Mouse (Mus musculus) limb, embryonic 15.5 days (tissue): ENCODE results near the gene Emg1. TPM values are rescaled to one million over a fixed set of nuclear protein-coding genes. Genes with fewer than 3 reads are reported as not detected.
A peak's percentile ranks its signal among the peaks of the same experiment; 100 is the strongest.

ENCODE experiments used
- ATAC-seq: fragments of 200-750 bp; cut with Nextera tagmentation; 2 replicates; pipeline ENCODE4 v1.8.0; 2017; ENCODE audit warnings: low read depth, moderate TSS enrichment; ENCODE audit not compliant: insufficient number of reproducible peaks, low FRiP score, low TSS enrichment
- H3K27ac ChIP-seq: fragments of 300-500 bp; sonication (generic); 2 replicates; pipeline ENCODE4 v1.5.1; 2015; ENCODE audit warnings: moderate library complexity, mild to moderate bottlenecking, inconsistent platforms
- H3K27me3 ChIP-seq: fragments of 300-500 bp; sonication (generic); 2 replicates; pipeline ENCODE4 v1.6.1; 2015; ENCODE audit warnings: inconsistent platforms
- H3K36me3 ChIP-seq: fragments of 300-500 bp; sonication (generic); 2 replicates; pipeline ENCODE4 v1.6.1; 2015; ENCODE audit warnings: inconsistent platforms
- H3K4me1 ChIP-seq: fragments of 300-500 bp; sonication (generic); 2 replicates; pipeline ENCODE4 v1.6.1; 2015; ENCODE audit warnings: inconsistent platforms
- H3K4me2 ChIP-seq: fragments of 300-500 bp; sonication (generic); 2 replicates; pipeline ENCODE4 v1.6.1; 2015; ENCODE audit warnings: mild to moderate bottlenecking, inconsistent platforms
- H3K4me3 ChIP-seq: fragments of 300-500 bp; sonication (generic); 2 replicates; pipeline ENCODE4 v1.5.1; 2015; ENCODE audit warnings: mild to moderate bottlenecking, inconsistent platforms
- H3K9ac ChIP-seq: fragments of 300-500 bp; sonication (generic); 2 replicates; pipeline ENCODE4 v1.6.1; 2015; ENCODE audit warnings: inconsistent platforms
- H3K9me3 ChIP-seq: fragments of 300-500 bp; sonication (generic); 2 replicates; pipeline ENCODE4 v1.6.1; 2016; ENCODE audit warnings: inconsistent platforms
- WGBS: fragments of 180-500 bp; shearing (Covaris S2); methylation state at CpG from one replicate; pipeline ENCODE4 v1.1.7; 2015; 5-methylcytosine and 5-hydroxymethylcytosine counted together
- polyA plus RNA-seq: library from polyadenylated mRNA; unstranded; fragments of >200 nt; fragmentation: Nextera tagmentation; extraction: Ambion mirVana; gene quantifications from 2 replicates; pipeline ENCODE4 v1.2.1, GENCODE M21; 2015

Emg1 gene
- polyA plus RNA-seq, 1 experiment from 2014 or later, result 164 TPM

DNA sequence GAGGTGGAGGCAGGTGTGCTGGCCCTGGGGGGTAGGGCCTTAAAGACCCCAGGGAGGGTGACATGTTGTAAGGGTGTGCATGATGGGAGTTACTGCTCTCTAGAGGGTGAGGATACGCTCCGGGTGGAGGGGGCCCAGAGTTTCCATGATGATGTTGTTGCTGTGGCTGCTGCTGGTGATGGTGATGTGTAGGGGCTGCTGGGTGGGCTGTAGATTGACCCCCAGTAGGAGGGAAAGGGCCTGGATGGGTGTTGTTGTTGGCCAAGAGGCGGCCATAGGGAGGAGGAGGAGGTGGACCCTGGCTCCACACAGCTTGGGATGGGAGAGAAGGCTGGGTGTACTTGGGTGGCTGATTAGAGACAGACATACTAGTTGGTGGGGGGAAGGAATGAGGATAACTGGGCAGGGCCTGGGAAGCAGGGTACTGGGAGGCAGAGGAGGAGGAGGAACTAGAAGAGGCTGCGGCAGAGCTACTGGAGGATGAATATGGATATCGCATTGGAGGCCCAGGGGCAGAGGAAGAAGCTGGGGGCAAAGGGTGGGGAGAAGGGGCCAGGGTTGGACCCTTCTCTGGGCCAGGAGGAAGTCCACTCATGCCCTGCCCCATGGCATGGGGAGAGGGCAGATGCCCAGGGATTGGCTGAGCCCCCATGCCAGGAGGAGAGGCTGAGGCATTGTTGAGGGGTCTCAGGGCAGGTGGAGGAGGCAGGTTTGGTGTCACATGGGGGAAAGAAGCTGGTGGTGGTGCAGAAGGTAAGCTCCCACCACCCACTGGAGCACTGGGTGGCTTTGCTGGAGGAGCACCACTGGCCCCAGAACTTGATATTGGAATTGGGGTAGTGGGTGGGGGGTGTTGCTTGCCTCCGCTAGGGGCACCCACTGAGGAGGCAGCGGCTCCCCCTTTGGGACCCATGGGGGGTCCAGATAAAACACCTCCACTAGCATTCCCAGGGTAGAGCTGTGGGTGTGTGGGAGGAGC is 35.0 kb upstream of the Emg1 start:
- Histone ChIP-seq H3K4me2 (peak overlapping the region; percentile 94), H3K9me3 (no peaks in the 10 kb centered on the region), H3K27me3 (no peaks in the 10 kb centered on the region), H3K36me3 (peaks cover 65% of the 10 kb centered on the region), H3K4me1 (peaks cover 31% of the 10 kb centered on the region), H3K27ac (peak overlapping the region; percentile 88), H3K4me3 (peak overlapping the region; percentile 53), H3K9ac (no peak overlapping the region)
- WGBS, result 87% methylated on average over 7 of the region's 7 CpGs
- no peak for ATAC-seq

DNA sequence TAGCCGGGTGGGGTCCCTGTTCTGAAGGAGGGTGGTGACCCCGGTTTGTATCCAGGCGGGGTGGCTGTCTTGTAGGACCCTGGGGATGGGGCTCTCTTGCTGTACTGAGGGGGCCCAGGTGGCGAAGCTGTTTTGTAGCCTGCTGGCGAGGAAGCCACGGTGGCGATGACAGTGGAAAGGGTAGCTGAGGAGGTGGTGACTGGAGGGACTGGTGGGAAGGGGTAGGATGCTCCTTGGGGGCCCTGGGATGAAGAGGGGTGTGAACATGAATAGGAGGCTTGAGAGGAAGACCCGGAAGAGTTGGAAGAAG is 34.3 kb upstream of the Emg1 start:
- Histone ChIP-seq H3K4me3 (peak overlapping the region; percentile 53), H3K27me3 (no peaks in the 10 kb centered on the region), H3K4me2 (peak overlapping the region; percentile 94), H3K9me3 (no peaks in the 10 kb centered on the region), H3K4me1 (peaks cover 36% of the 10 kb centered on the region), H3K27ac (peak overlapping the region; percentile 88), H3K9ac (peak overlapping the region; percentile 65), H3K36me3 (peaks cover 63% of the 10 kb centered on the region)
- WGBS, result 17% methylated on average over 8 of the region's 8 CpGs
- no peak for ATAC-seq

DNA sequence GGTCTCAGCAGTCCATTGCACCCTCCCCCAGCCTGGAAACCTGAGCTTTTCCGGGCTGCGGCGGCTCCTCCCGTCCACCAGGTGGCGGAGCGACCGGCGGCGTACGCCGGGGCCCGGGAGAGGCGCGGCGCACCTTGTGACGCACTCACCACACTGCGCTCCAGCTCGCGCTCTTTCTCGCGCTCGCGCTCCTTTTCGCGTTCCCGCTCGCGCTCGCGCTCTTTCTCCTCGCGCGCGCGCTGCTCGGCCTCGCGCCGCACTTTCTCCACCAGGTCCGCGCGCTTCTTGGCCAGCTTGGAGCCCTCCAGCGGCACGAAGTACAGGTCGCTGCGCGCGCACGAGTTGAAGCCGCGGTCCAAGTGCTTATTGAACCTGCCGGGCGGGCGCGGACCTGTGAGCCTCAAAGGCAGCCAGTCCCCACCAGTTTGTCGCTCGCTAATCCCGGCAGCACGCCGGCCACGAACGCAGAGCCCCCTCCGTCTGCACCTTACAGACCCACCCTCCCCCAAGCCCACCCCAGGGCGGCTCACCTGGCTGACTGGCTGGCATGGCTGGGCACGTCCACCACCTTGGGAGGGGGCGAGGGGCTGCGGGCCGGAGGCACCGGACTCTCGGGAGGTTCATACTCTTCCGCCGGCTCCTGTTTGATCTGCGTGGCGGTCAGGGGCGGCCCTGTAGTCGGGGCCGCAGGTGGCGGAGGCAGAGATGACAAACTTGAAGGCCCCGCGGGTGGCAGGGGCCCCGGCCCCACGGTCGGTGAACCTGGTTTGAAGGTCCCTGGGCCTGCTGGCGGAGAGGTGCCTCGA is 33.7 kb upstream of the Emg1 start:
- Histone ChIP-seq H3K36me3 (peaks cover 61% of the 10 kb centered on the region), H3K4me2 (peak overlapping the region; percentile 94), H3K27ac (peak overlapping the region; percentile 88), H3K9ac (peak overlapping the region; percentile 65), H3K4me3 (peak overlapping the region; percentile 53), H3K4me1 (peaks cover 36% of the 10 kb centered on the region), H3K9me3 (no peaks in the 10 kb centered on the region), H3K27me3 (no peaks in the 10 kb centered on the region)
- under 1% methylated on average over 85 of the region's 85 CpGs for WGBS
- ATAC-seq, result peak; percentile 77

GRCm38 (mm10) chr6:124744755-124745321 is 32.9 kb upstream of the Emg1 start:
- H3K4me2 ChIP-seq, result peak overlapping the region; percentile 94
- WGBS, result 64% methylated on average over 26 of the region's 26 CpGs
- no peaks in the 10 kb centered on the region for H3K9me3 ChIP-seq
- ATAC-seq, result no peak
- peaks cover 59% of the 10 kb centered on the region for H3K36me3 ChIP-seq
- H3K9ac ChIP-seq, result no peak overlapping the region
- peak overlapping the region; percentile 53 for H3K4me3 ChIP-seq
- peaks cover 40% of the 10 kb centered on the region for H3K4me1 ChIP-seq
- H3K27me3 ChIP-seq, result no peaks in the 10 kb centered on the region
- peak overlapping the region; percentile 88 for H3K27ac ChIP-seq

GRCm38 (mm10) chr6:124743647-124744046 is 31.7 kb upstream of the Emg1 start:
- Histone ChIP-seq H3K36me3 (peaks cover 50% of the 10 kb centered on the region), H3K4me3 (no peak overlapping the region), H3K4me2 (no peak overlapping the region), H3K27ac (no peak overlapping the region), H3K9me3 (no peaks in the 10 kb centered on the region), H3K4me1 (peaks cover 52% of the 10 kb centered on the region), H3K27me3 (no peaks in the 10 kb centered on the region), H3K9ac (no peak overlapping the region)
- ATAC-seq, result no peak
- WGBS, result 95% methylated on average over 8 of the region's 8 CpGs

- Histone ChIP-seq H3K36me3 (peaks cover 43% of the 10 kb centered on the region), H3K9ac (no peak overlapping the region), H3K4me2 (no peak overlapping the region), H3K4me1 (peaks cover 55% of the 10 kb centered on the region), H3K27me3 (no peaks in the 10 kb centered on the region), H3K27ac (0 out of 2 replicates have a peak overlapping the region, but pooled peaks have one; percentile 43), H3K9me3 (no peaks in the 10 kb centered on the region), H3K4me3 (no peak overlapping the region)
- ATAC-seq, result no peak
- 90% methylated on average over 15 of the region's 15 CpGs for WGBS
These were observed 31.0 kb upstream of the Emg1 start for GRCm38 (mm10) chr6:124742839-124743514.

DNA sequence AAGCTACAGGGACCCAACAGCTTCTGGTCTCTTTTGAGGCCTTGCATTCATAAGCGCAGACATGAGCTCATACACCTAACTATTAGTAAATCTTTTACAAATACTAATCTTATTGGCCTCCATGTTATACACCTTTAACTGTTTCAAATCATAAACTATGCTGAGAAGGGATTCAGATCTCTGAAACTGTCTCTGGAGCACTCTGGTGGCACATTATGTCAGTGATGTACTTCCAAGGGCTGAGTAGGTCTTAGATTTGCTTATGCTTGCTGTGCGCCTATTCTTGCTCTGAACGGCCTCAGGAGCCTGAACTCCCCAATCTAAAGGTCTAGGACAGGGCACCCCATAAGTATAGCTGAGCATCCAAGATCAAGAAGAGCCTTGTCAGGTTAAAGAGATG is 29.9 kb upstream of the Emg1 start:
- peak overlapping the region; percentile 21; the same call in 1 of the 2 replicates for H3K9ac ChIP-seq
- no peak for ATAC-seq
- H3K4me3 ChIP-seq, result peak overlapping the region; percentile 64
- H3K36me3 ChIP-seq, result peaks cover 32% of the 10 kb centered on the region
- WGBS, result 65% methylated on average over 3 of the region's 3 CpGs
- peak overlapping the region; percentile 75 for H3K4me2 ChIP-seq
- no peaks in the 10 kb centered on the region for H3K27me3 ChIP-seq
- H3K4me1 ChIP-seq, result peaks cover 49% of the 10 kb centered on the region
- no peaks in the 10 kb centered on the region for H3K9me3 ChIP-seq
- peak overlapping the region; percentile 97 for H3K27ac ChIP-seq

DNA sequence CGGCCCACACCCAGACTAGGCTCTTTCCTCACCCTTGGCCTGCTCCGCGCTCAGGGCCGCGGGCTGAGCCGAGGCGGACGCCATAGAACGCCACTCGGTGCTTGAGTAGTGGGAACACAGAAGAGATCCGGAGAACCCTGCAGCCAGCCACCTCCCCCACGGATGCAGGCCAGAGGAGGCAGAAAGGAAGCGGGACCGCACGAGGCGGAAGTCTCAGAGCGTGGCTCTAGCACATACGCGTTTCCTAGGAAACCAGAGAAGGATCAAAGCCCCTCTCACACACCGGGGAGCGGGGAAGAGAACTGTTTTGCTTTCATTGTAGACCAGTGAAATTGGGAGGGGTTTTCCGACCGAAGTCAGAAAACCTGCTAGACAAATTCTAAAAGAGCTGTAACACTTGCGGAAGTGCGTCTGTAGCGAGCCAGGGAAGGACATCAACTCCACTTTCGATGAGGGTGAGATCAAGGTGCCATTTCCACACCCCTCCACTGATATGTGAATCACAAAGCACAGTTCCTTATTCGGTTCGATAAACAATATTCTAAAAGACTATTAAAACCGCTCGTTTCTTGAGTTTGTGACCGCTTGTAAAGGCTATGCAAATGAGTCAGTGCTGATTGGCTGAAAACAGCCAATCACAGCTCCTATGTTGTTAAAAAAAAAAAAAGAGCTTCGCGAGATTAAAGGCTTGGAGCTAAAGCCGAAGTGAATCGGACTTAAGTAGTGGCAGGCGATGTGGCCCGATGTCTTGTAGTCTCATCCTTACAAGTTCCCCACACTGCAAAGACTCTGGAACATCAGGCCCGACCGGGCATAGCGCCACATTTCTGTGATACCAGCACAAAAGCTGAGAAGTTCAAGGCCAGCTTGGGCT is 29.1 kb upstream of the Emg1 start, which contains the start of gene Grcc10:
Grcc10 (minus strand) TSS at position 487 of the 874 bp plus-strand sequence.
- peaks cover 42% of the 10 kb centered on the region for H3K4me1 ChIP-seq
- under 1% methylated on average over 41 of the region's 41 CpGs for WGBS

GRCm38 (mm10) chr6:124740211-124740887 is 28.4 kb upstream of the Emg1 start:
- Histone ChIP-seq H3K9me3 (no peaks in the 10 kb centered on the region), H3K4me3 (peak overlapping the region; percentile 64), H3K4me1 (peaks cover 37% of the 10 kb centered on the region), H3K9ac (peak overlapping the region; percentile 73), H3K27me3 (no peaks in the 10 kb centered on the region), H3K36me3 (peaks cover 28% of the 10 kb centered on the region), H3K27ac (peak overlapping the region; percentile 97), H3K4me2 (peak overlapping the region; percentile 75)
- under 1% methylated on average over 29 of the region's 29 CpGs for WGBS
- 0 out of 2 replicates have a peak, but pooled peaks have one; percentile 8 for ATAC-seq

More for the DNA sequence above, 29.1 kb upstream of the Emg1 start, which contains the start of gene Grcc10:
- peak; percentile 82 for ATAC-seq
- H3K27ac ChIP-seq, result peak within 1 kb of the TSS; percentile 97
- H3K36me3 ChIP-seq, result peaks cover 28% of the 10 kb centered on the region
- peak within 1 kb of the TSS; percentile 75 for H3K4me2 ChIP-seq
- no peaks in the 10 kb centered on the region for H3K9me3 ChIP-seq
- H3K4me3 ChIP-seq, result peak within 1 kb of the TSS; percentile 64
- H3K27me3 ChIP-seq, result no peaks in the 10 kb centered on the region
- peak within 1 kb of the TSS; percentile 73 for H3K9ac ChIP-seq

- H3K36me3 ChIP-seq, result peaks cover 18% of the 10 kb centered on the region
- H3K27me3 ChIP-seq, result no peaks in the 10 kb centered on the region
- peaks cover 29% of the 10 kb centered on the region for H3K4me1 ChIP-seq
- no peak overlapping the region for H3K4me2 ChIP-seq
- H3K9me3 ChIP-seq, result no peaks in the 10 kb centered on the region
- H3K27ac ChIP-seq, result peak overlapping the region; percentile 34; the same call in 1 of the 2 replicates
- WGBS, result 79% methylated on average over 10 of the region's 10 CpGs
- H3K4me3 ChIP-seq, result 0 out of 2 replicates have a peak overlapping the region, but pooled peaks have one; percentile 64
- no peak overlapping the region for H3K9ac ChIP-seq
- no peak for ATAC-seq
These were observed 27.3 kb upstream of the Emg1 start for GRCm38 (mm10) chr6:124739231-124739796.
